ENCODE assay signal across 8 mouse cellular contexts in the genomic region with DNA sequence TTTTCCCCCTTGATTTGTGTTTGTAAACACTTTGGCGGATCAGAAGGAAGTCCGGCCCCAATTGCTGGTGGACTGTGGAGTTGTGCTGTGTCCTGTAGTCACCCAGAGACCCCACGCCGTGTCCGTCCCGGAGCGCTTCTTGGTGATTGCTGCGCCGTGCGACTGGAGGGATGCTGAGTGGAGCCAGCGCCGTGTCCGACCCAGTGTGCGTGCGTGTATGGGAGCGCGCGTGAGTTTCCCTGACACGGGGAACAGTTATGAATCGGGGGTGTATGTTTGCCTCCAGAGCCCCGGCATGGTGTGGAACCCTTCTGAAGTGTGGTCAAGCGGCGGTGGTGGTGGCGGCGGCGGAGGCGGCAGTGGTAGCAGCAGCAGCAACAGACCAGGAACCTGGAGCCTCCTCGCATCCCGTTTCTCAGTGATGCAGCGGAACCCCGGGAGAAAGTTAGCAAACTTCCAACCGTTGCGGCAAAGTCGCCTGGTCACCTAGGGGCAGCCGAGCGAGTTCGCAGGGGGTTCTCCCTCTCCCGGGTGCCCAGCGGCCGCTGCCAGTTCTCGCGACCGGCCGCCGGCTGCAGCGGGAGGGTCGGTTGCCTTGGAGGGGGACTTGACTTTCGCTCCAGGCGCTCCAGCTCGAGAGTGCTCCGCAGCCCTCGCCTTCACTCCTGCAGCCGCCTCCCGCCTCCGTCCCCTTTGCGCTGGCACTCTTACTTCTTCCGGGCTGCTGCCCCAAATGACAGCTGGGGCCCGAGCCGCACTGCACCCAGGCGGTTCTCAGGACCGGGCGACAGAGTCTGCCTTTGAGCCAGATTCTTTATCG. TPM values are rescaled to one million over a fixed set of nuclear protein-coding genes. Genes with fewer than 3 reads are reported as not detected.
A peak's percentile ranks its signal among the peaks of the same experiment; 100 is the strongest.
DNase-seq lines count a peak whose midpoint lies in the region; ATAC-seq and TF ChIP-seq lines count a peak whose summit lies in the region.

No protein-coding gene starts in this region.

- H3K36me3 ChIP-seq in forebrain, embryonic 16.5 days (ENCODE audit: control insufficient read depth, insufficient read depth): no peaks in the 10 kb centered on the region
- no peaks in the 10 kb centered on the region for H3K36me3 ChIP-seq in hindbrain, embryonic 13.5 days
- no peaks in the 10 kb centered on the region for H3K36me3 ChIP-seq in liver, adult 2 months (ENCODE audit: control insufficient read depth, insufficient read depth, low read length)
- no peaks in the 10 kb centered on the region for H3K36me3 ChIP-seq in myocyte (ENCODE audit: control insufficient read depth, insufficient read depth)

- peaks cover 19% of the 10 kb centered on the region for H3K27me3 ChIP-seq in forebrain, embryonic 16.5 days (replicated peaks; ENCODE audit: control insufficient read depth, insufficient read depth, low read length)
- H3K27me3 ChIP-seq in hindbrain, embryonic 13.5 days: peaks cover 89% of the 10 kb centered on the region
- peaks cover 26% of the 10 kb centered on the region for H3K27me3 ChIP-seq in liver, adult 2 months (ENCODE audit: control insufficient read depth, insufficient read depth, low read length)
- no peaks in the 10 kb centered on the region for H3K27me3 ChIP-seq in myocyte (ENCODE audit: control insufficient read depth, insufficient read depth, insufficient read length)

- peak overlapping the region; percentile 96 for H3K4me2 ChIP-seq in forebrain, embryonic 16.5 days (ENCODE audit: low read length)
- peak overlapping the region; percentile 89 for H3K4me2 ChIP-seq in hindbrain, embryonic 13.5 days
- H3K4me2 ChIP-seq in myocyte (ENCODE audit: low read depth): peak overlapping the region; percentile 89

- ATAC-seq in forebrain, embryonic 16.5 days: peak; percentile 40; the same call in 1 of the 2 replicates
- peak; percentile 41 for ATAC-seq in hindbrain, embryonic 13.5 days (ENCODE audit: low FRiP score)

- H3ac ChIP-seq in myocyte (ENCODE audit: control insufficient read depth, insufficient read length): peak overlapping the region; percentile 30

- no peaks in the 10 kb centered on the region for H3K9me3 ChIP-seq in forebrain, embryonic 16.5 days (ENCODE audit: control insufficient read depth, low read length)
- H3K9me3 ChIP-seq in hindbrain, embryonic 13.5 days: no peaks in the 10 kb centered on the region

- peak; percentile 20 to 30 for DNase-seq in layer of hippocampus, postnatal 10 days (ENCODE audit: low spot score in 2 of 2)
- no peak for DNase-seq in layer of hippocampus, adult 9-10 months (ENCODE audit: low spot score)
- no peak for DNase-seq in liver, adult 2 months (ENCODE audit: extremely low read depth, low read depth, low spot score)
- peak; percentile 9 to 12 for DNase-seq in thymus, postnatal 36 days

- TF ChIP-seq POLR2A in liver, adult 2 months (IDR thresholded peaks at IDR 0.05; ENCODE audit: extremely low read depth, insufficient read depth, low read length): no peak
- no peak for TF ChIP-seq POLR2A in myocyte (IDR thresholded peaks at IDR 0.05; ENCODE audit: insufficient read length, low read depth)

- no peak for TF ChIP-seq CTCF in liver, adult 2 months (IDR thresholded peaks at IDR 0.05; ENCODE audit: low read depth, low read length)

- H3K4me3 ChIP-seq in brown adipose tissue, adult 24 weeks (ENCODE audit: insufficient read depth, low read depth, low read length): peak overlapping the region; percentile 64
- peak overlapping the region; percentile 57 for H3K4me3 ChIP-seq in forebrain, embryonic 16.5 days (replicated peaks; ENCODE audit: low read length)
- H3K4me3 ChIP-seq in hindbrain, embryonic 13.5 days: peak overlapping the region; percentile 48
- peak overlapping the region; percentile 49 for H3K4me3 ChIP-seq in liver, adult 2 months (ENCODE audit: insufficient read depth, low read depth, low read length)
- peak overlapping the region; percentile 53 for H3K4me3 ChIP-seq in myocyte

- WGBS in forebrain, embryonic 16.5 days: under 1% methylated on average over 59 of the region's 63 CpGs
- WGBS in hindbrain, embryonic 13.5 days: under 1% methylated on average over 63 of the region's 63 CpGs
- WGBS in liver, adult 2 months: 2% methylated on average over 63 of the region's 63 CpGs

- 0 out of 2 replicates have a peak overlapping the region, but pooled peaks have one; percentile 23 for H3K27ac ChIP-seq in brown adipose tissue, adult 24 weeks (replicated peaks; ENCODE audit: low read depth, low read length)
- H3K27ac ChIP-seq in forebrain, embryonic 16.5 days (ENCODE audit: low read length): peak overlapping the region; percentile 21; the same call in 1 of the 2 replicates
- no peak overlapping the region for H3K27ac ChIP-seq in hindbrain, embryonic 13.5 days
- no peak overlapping the region for H3K27ac ChIP-seq in liver, adult 2 months (replicated peaks; ENCODE audit: insufficient read depth, low read depth, low read length)

- no peaks in the 10 kb centered on the region for H3K79me2 ChIP-seq in liver, adult 2 months (ENCODE audit: control insufficient read depth, insufficient read depth, low read length)
- H3K79me2 ChIP-seq in myocyte (ENCODE audit: control insufficient read depth, insufficient read depth): no peaks in the 10 kb centered on the region

- no peaks in the 10 kb centered on the region for H3K4me1 ChIP-seq in brown adipose tissue, adult 24 weeks (ENCODE audit: control insufficient read depth, insufficient read depth, insufficient read length, low read length)
- H3K4me1 ChIP-seq in forebrain, embryonic 16.5 days (replicated peaks; ENCODE audit: control insufficient read depth, insufficient read depth, low read length): peaks cover 22% of the 10 kb centered on the region
- H3K4me1 ChIP-seq in hindbrain, embryonic 13.5 days (replicated peaks): peaks cover 34% of the 10 kb centered on the region
- H3K4me1 ChIP-seq in liver, adult 2 months (ENCODE audit: control insufficient read depth, insufficient read depth, low read length): peaks cover 4% of the 10 kb centered on the region; the same call in 1 of the 2 replicates

- H3K9ac ChIP-seq in forebrain, embryonic 16.5 days (replicated peaks; ENCODE audit: low read depth, low read length): peak overlapping the region; percentile 48
- peak overlapping the region; percentile 64 for H3K9ac ChIP-seq in hindbrain, embryonic 13.5 days
- H3K9ac ChIP-seq in liver, adult 2 months (ENCODE audit: low read depth, low read length): no peak overlapping the region

TF ChIP-seq in myocyte, 11 proteins besides CTCF, POLR2A, EP300 and RAD21:
- TF ChIP-seq REST (IDR thresholded peaks at IDR 0.05; ENCODE audit: insufficient read depth, insufficient read length) (no peak), CEBPB (IDR thresholded peaks at IDR 0.05; ENCODE audit: insufficient read depth, poor library complexity, severe bottlenecking) (no peak), TCF3 (IDR thresholded peaks at IDR 0.05; ENCODE audit: insufficient read length, low read depth) (no peak), MAX (IDR thresholded peaks at IDR 0.05; ENCODE audit: low read depth) (no peak), SRF (IDR thresholded peaks at IDR 0.05; ENCODE audit: control insufficient read depth, insufficient read length, low read depth) (no peak), USF1 (IDR thresholded peaks at IDR 0.05; ENCODE audit: low read depth) (no peak), POLR2AphosphoS2 (IDR thresholded peaks at IDR 0.05; ENCODE audit: insufficient read length, low read depth) (no peak), MYOG (IDR thresholded peaks at IDR 0.05; ENCODE audit: control insufficient read depth in 1 of 3, insufficient read depth in 1 of 3, insufficient read length in 2 of 3, low read depth in 2 of 3) (peak in 2 of 3 experiments; percentile 56 to 75), E2F4 (IDR thresholded peaks at IDR 0.05; ENCODE audit: insufficient read depth) (no peak), MYOD1 (IDR thresholded peaks at IDR 0.05; ENCODE audit: control insufficient read depth in 1 of 3, insufficient read length in 2 of 3, low read depth in 2 of 3) (peak in 2 of 3 experiments; percentile 59 to 65), TCF12 (IDR thresholded peaks at IDR 0.05; ENCODE audit: insufficient read depth, poor library complexity, severe bottlenecking) (no peak)

RNA-seq across cellular contexts. Expression of a gene that starts 0.7 kb away (rescaled TPM):
- total RNA-seq in layer of hippocampus, postnatal 10 days (2021): 1 to 10 TPM; 3.0 to 3.6 TPM
- polyA plus RNA-seq in brown adipose tissue, adult 24 weeks (2012; ENCODE audit: insufficient read depth, insufficient read length, missing spikeins): 1.3 and 2.1 TPM in 2 replicates
- 11.9 and 14.8 TPM in 2 replicates for polyA plus RNA-seq in forebrain, embryonic 16.5 days (2015; fragmentation: Nextera tagmentation; extraction: Ambion mirVana)
- 4.1 and 5.9 TPM in 2 replicates for polyA plus RNA-seq in hindbrain, embryonic 13.5 days (2015; fragmentation: Nextera tagmentation; extraction: Ambion mirVana)
- 0.18 and 0.20 TPM in 2 replicates for total RNA-seq in liver, adult 2 months (2014; rRNA removed)
- 0.01 and 0.02 TPM in 2 replicates for polyA plus RNA-seq in liver, adult 2 months (2012; rRNA removed)
- 1.4 TPM for polyA plus RNA-seq in myocyte (2012; fragmentation: generic; extraction: Trizol)

Comparison
In these comparisons a context has a peak if more than half of its experiments do, and no peak if none do; other contexts are left out.
1. DNase-seq: peak in layer of hippocampus, postnatal 10 days (2 of 2) and thymus, postnatal 36 days (2 of 2); none in layer of hippocampus, adult 9-10 months (single experiment) and liver, adult 2 months (single experiment).
2. H3K27ac ChIP-seq: peak in brown adipose tissue, adult 24 weeks (single experiment) and forebrain, embryonic 16.5 days (single experiment); none in hindbrain, embryonic 13.5 days (single experiment) and liver, adult 2 months (single experiment).
3. Peak in every context shown above with its lines, with median percentiles within 50 percentile points of each other: H3K4me3 ChIP-seq and H3K4me2 ChIP-seq.